Mouse (Mus musculus) cerebellum, adult 11 months (tissue): ENCODE measurements around the gene Meltf.
A peak's percentile ranks its signal among the peaks of the same experiment; 100 is the strongest.

Experiments used
- DNase-seq: peaks from one replicate; pipeline ENCODE4 v3.0.0; 2022

The Meltf gene

GRCm38 (mm10) chr16:31896971-31897774, 18.6 kb downstream of the Meltf start:
- peak; percentile 53 for DNase-seq

- DNase-seq: no peak
Measured at GRCm38 (mm10) chr16:31898546-31899326, 20.1 kb downstream of the Meltf start.

GRCm38 (mm10) chr16:31901886-31902285, 23.3 kb downstream of the Meltf start:
- DNase-seq: no peak

- DNase-seq: no peak
Measured at GRCm38 (mm10) chr16:31903239-31903638, 24.6 kb downstream of the Meltf start.

- DNase-seq: no peak
Measured at GRCm38 (mm10) chr16:31905331-31905730, 26.7 kb downstream of the Meltf start.

- no peak for DNase-seq
Measured at GRCm38 (mm10) chr16:31905891-31906825, 27.5 kb downstream of the Meltf start.

GRCm38 (mm10) chr16:31906896-31907295, 28.3 kb downstream of the Meltf start:
- DNase-seq: no peak

- DNase-seq: no peak
Measured at GRCm38 (mm10) chr16:31908959-31909358, 30.3 kb downstream of the Meltf start.

- DNase-seq: no peak
Measured at GRCm38 (mm10) chr16:31910281-31910847, 31.8 kb downstream of the Meltf start.

GRCm38 (mm10) chr16:31917776-31918175, 39.2 kb downstream of the Meltf start:
- DNase-seq: no peak

GRCm38 (mm10) chr16:31918248-31918724, 39.7 kb downstream of the Meltf start:
- peak; percentile 85 for DNase-seq

GRCm38 (mm10) chr16:31924368-31924767, 45.8 kb downstream of the Meltf start:
- DNase-seq: no peak

- DNase-seq: no peak
Measured at GRCm38 (mm10) chr16:31926091-31926490, 47.5 kb downstream of the Meltf start.

GRCm38 (mm10) chr16:31926547-31927182, 48.1 kb downstream of the Meltf start:
- DNase-seq: no peak

GRCm38 (mm10) chr16:31927412-31927811, 48.8 kb downstream of the Meltf start:
- DNase-seq: no peak

- no peak for DNase-seq
Measured at GRCm38 (mm10) chr16:31931330-31931729, 52.7 kb downstream of the Meltf start.

GRCm38 (mm10) chr16:31932255-31932654, 53.6 kb downstream of the Meltf start:
- DNase-seq: peak; percentile 34

GRCm38 (mm10) chr16:31932840-31933697, 54.5 kb downstream of the Meltf start:
- peak; percentile 92 for DNase-seq

GRCm38 (mm10) chr16:31933751-31934549, 55.3 kb downstream of the Meltf start, which contains the start of gene Pigz:
Pigz (plus strand) TSS chr16:31933851.
- peak; percentile 80 for DNase-seq

GRCm38 (mm10) chr16:31934550-31935010, 56.0 kb downstream of the Meltf start:
- no peak for DNase-seq
